Mouse (Mus musculus): ENCODE measurements around the gene Drc3.

Gene Drc3

GRCm38 (mm10) chr11:60338291-60338690 lies 14.8 kb upstream of the Drc3 start:
- DNase-seq (ENCODE audit: low read depth) = no peak

DNA sequence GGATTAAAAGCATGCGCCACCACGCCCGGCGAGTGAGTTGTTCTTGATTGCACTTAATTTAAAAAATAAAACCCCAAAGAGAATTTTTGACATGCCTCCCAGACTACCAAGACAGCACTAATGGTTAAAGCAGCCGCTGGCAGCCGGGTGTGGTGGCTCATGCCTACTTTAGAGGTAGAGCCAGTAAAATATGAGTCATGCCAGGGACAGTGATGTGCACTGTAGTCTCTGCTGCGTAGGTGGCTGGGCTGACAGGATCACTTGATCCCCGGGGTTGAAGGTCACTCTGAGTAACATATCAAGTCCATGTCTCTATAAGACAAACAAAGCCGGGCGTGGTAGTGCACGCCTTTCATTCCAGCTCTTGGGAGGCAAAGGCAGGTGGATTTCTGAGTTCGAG lies 13.8 kb upstream of the Drc3 start:
- no peak for DNase-seq (ENCODE audit: low read depth)

GRCm38 (mm10) chr11:60345868-60346267 lies 7.3 kb upstream of the Drc3 start:
- no peak for DNase-seq (ENCODE audit: low read depth)

GRCm38 (mm10) chr11:60346537-60346936 lies 6.6 kb upstream of the Drc3 start:
- DNase-seq (ENCODE audit: low read depth) = peak; percentile 74

GRCm38 (mm10) chr11:60351388-60351787 lies 1.7 kb upstream of the Drc3 start:
- DNase-seq (ENCODE audit: low read depth) = peak; percentile 63

DNA sequence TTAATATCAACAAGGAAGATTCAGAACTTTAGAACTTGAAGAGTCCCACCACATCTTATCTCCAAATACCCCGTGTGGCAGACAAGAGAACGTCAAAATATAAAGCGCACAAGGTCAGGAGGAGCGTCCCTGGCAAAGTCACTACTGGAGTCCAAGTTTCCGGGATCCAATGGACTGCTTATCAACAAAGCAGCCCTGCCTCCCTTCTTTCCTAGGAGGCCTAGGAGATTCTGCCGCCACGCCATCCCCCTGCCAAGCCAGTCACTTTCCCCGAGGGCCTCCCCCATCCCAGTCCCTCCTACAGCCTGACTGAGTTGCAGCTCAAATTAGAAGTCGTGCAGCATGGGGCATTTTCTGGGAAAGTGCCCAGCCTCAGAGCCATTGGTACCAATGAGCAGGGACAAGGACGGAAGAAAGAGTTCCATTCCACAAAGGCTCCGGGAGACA lies 1.2 kb upstream of the Drc3 start:
- DNase-seq (ENCODE audit: low read depth) = peak; percentile 29

DNA sequence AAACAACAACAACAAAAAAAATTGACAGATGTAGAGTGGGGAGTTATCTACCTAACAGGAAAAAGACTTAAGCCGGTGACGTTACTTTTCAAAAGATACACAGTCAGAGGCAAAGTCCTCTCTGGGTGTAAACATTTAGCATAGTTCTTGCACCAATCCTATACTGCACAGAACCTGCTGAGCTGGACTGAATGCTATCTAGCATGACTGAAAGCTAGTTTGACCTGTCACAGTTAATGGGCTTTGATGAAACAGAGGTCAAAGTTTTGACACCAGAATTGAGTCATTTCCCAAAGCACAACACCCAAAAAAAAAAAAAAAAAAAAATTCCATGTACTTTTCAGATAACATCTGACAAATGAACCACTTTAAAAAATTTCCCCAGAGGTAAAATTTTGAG lies 2.8 kb downstream of the Drc3 start:
- no peak for DNase-seq (ENCODE audit: low read depth)

DNA sequence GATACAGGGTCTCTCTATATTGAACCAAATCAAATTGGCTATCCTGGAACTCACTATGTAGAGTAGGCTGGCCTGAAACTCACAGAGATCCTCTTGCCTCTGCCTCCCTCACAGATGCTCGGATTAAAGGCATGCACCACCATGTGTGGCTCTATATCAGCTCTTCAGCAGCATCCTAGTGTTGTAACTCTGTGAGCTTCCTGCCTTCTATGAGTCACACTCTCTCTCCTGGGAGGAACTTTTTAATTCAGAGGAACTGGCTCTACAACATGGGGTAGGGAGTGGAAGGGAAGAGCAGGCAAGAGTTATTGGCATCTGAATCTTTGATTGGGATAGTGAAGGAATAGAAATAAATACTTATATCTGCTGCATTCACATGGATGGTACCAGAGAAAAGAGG lies 4.0 kb downstream of the Drc3 start:
- DNase-seq (ENCODE audit: low read depth) = peak; percentile 50

- no peak for DNase-seq (ENCODE audit: low read depth)
Observed at GRCm38 (mm10) chr11:60358548-60358947, 5.4 kb downstream of the Drc3 start.

- no peak for DNase-seq (ENCODE audit: low read depth)
Observed at GRCm38 (mm10) chr11:60359138-60359537, 6.0 kb downstream of the Drc3 start.

- DNase-seq (ENCODE audit: low read depth) = no peak
Observed at GRCm38 (mm10) chr11:60359936-60360335, 6.8 kb downstream of the Drc3 start.

GRCm38 (mm10) chr11:60360631-60361201 lies 7.6 kb downstream of the Drc3 start:
- no peak for DNase-seq (ENCODE audit: low read depth)

DNA sequence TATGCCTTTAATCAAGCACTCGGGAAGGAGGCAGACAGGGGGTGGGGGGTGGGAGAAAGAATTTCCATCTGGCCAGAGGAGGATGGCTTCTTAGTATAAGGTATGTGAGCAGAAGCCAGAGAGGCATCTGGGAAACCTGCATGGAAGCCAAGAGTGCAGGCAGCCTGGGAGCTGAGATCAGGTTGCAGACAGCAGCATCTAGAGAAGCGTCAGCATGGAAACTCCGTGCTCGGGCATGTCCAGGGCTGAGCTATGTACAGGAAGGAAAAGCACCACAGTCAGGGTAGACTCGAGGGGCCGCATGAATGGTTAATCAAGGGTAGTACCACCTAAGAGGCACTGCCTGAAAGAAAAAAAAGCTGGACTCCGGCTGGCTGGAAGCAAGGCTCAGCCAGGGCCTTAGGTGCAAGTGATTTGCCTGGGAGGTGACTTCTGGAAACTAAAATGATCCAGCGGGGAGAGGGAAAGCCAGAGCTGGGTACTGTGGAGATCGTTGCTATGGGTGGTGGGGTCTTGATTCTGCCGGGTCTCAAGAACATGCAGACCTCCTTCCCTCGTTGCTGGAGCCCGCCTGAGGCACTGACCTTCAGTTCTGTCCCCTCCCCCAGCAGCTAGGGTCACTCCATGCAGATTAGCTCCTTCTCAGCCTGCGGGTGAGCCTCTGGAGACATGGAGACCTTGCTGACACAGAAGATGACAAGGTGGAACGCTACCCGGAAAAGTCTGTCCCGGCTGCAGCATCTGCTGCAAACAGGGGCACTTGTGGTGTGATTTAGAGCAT lies 13.3 kb downstream of the Drc3 start:
- peak; percentile 33 for DNase-seq (ENCODE audit: low read depth)

- DNase-seq (ENCODE audit: low read depth) = no peak
Observed at GRCm38 (mm10) chr11:60367256-60367655, 14.1 kb downstream of the Drc3 start.

GRCm38 (mm10) chr11:60368909-60369308 lies 15.8 kb downstream of the Drc3 start:
- no peak for DNase-seq (ENCODE audit: low read depth)

GRCm38 (mm10) chr11:60369448-60369847 lies 16.3 kb downstream of the Drc3 start:
- DNase-seq (ENCODE audit: low read depth) = no peak

GRCm38 (mm10) chr11:60370431-60370830 lies 17.3 kb downstream of the Drc3 start:
- no peak for DNase-seq (ENCODE audit: low read depth)

DNA sequence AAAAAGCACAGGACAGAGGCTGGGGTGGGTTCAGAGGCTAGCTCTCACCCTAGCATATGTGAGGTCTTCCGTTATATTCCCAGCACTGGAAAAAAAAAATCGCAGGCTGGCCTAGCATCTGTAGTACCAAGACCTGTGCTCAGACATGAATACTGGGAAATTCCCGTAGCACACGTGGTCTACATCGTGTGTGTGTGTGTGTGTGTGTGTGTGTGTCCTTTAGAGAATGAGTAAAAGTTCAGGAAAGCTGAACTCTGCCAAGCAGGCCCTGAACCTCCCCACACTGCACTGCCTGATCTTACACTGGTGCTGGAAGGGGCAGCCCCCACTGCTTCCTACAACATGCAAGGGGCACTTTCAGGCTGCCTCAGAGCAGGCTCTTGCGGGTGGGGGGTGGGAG lies 21.4 kb downstream of the Drc3 start:
- DNase-seq (ENCODE audit: low read depth) = peak; percentile 12

DNA sequence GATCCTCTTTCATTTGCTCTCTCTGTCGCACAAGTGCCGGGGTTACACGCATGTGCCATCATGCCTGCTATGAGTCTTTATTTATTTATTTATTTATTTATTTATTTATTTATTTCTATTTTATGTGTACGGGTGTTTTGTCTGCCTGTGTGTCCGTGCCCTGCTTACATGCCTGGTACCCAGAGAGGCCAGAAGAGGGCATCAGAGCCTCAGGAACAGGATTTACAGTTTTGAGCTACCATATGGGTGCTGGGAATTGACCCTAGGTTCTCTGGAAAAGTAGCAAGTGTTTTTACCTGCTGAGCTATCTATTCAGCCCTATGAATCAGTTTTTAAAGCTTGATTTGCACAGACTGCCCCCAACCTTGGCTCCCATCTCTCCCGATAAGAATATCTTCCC lies 30.4 kb downstream of the Drc3 start:
- DNase-seq (ENCODE audit: low read depth) = no peak

DNA sequence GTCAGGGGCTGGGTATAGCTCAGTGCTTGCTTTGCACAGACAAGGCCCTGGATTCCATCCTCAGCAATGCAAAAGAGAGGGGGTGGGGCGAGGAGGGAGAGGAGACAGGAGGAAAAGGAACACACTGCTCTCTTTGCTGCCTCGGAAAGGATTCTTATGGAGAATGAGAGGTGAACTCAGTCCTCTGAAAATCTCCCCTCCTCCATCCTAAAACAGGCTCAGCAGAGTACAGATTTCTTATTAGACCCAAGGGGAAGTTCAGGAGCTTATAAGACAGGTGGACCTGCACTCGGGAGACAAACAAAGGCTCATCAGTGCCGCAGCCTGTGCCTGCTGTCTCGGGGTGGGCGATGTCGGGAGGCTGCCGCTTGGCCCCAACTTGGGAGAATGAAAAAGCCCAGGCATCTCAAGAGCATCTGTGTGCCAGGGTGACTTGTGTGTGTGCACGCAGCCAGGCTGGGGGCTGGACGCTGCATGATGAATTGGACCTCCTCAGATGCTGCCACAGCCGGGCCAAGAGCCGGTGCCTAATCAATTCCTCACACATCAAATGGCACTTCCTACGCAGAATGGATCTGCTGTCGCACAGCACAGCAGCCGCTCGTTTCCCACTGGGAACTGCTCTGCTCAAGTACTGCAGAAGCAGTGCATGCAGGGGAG lies 31.8 kb downstream of the Drc3 start:
- no peak for DNase-seq (ENCODE audit: low read depth)

GRCm38 (mm10) chr11:60385946-60386345 lies 32.8 kb downstream of the Drc3 start:
- DNase-seq (ENCODE audit: low read depth) = no peak

- DNase-seq (ENCODE audit: low read depth) = no peak
Observed at GRCm38 (mm10) chr11:60387944-60388343, 34.8 kb downstream of the Drc3 start.

- DNase-seq (ENCODE audit: low read depth) = no peak
Observed at GRCm38 (mm10) chr11:60391346-60391745, 38.2 kb downstream of the Drc3 start.
